Mouse (Mus musculus) urinary bladder, postnatal 25 days (tissue): ENCODE measurements at regions not wholly inside any gene's neighbourhood (a gene's known extent, or its start where the extent isn't known, plus 50 kb on each side); places are given as distances from the start of the nearest gene placed in this dataset.

Source experiments
- DNase-seq: peaks from one replicate; pipeline ENCODE4 v3.0.0; 2022; ENCODE audit warnings: low spot score

DNA sequence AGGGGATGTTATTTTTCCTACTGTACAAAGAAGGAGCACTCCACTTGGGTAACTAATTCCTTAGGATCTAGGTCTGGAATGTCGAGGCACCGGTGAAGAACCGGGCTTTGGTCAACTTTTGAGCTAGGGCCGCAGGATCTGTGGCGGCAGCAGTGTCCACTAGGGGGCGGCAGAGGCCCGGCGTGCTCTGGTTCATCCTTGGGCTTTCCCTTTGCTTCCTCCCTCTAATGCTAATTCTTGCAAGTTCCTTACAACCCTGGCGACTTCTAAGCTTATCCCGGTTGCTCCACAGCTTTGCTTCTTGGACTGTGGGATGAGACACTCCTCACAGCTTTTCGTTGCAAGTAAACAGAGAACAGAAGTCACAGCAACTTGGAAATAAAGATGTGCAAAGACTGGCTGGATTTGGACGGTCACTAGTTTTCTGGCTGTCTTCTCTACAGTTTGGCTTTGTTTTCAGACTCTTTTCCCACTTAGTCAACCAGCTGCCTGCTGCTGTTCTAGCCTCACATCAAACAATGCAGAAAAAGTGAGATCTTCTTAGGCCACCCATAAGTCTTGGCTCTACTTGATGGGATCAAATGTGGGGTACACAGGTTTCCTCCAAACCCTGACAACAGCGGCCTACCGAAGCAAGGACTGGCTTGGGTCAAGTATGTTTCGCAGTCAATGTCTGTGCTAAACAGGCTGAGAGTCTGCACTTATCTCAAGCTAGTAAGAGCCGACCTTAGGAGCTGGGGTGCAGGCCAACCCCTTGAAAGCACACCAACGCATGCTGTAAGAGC is 51.2 kb upstream of the Tmem72 start:
- DNase-seq: peak; percentile 88

DNA sequence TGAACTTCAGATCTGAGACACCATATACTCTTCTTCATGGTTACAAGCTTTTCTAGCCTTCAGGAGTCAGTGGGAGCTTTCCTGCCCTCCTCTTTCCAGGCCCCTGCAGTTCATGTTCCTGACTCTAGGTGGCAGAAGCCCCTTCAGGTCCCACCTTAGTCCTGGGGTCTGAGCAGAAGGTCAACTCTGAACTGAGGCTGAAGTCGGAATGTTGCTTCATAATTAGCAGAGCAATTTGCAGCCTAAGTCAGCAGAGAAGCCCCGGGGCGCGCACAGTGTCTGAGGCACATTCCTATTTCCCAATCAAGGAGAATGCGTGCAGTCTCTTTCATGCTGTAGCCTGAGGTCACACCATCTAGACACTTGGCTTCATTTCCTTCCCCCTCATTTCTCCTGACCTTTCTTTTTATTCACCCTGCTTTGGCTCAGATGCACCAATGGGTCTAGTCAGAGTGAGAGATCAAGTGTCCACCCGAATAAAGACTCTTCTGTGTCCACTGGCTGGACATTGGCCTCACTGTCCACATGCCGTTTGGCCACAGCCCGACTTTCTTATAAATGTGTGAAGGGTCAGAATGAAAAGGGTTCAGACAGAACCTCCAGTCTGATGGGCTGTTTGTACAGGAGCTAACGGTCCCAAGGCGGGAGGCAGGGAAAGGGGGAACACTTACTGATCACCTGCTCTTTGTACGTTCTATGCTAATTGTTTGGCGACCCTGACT is 58.4 kb upstream of the Tmem72 start:
- DNase-seq: peak; percentile 25

DNA sequence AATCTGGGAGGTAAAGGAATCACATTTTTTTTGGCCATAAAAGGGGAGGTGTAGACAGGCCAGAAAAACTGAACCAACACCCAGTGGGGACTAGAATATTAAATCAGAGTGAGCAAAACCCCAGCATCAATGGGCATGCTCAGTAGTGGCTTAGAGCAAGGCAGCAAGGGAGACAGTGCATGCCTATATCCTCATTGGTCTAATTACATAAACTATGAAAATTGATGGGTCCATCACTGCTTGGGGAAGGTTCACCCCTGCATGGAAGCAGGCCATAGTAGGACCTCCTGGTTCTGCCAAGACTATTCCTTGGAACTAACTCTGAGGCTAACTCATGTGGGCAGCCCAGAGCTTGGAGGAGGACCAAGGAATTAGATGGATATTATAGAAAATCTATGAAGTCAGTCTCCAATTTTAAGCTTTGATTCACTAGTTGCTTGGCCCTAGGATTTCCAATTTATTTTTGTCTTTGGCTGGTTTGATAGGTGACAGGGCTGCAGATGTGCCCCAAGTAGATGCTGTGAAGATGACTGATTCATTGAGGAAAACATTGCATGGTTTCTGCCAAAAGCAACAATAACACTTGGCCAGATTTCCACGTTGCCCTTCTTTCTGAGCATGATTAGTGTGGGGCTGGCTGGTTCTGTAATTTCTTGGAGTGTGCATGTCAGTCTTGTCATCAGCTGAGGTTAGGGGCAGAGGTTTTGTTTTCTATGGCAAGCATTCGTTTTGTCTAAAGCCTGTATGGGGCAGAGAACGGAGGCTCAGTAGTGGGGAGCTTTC is 70.0 kb upstream of the Tmem72 start:
- no peak for DNase-seq

DNA sequence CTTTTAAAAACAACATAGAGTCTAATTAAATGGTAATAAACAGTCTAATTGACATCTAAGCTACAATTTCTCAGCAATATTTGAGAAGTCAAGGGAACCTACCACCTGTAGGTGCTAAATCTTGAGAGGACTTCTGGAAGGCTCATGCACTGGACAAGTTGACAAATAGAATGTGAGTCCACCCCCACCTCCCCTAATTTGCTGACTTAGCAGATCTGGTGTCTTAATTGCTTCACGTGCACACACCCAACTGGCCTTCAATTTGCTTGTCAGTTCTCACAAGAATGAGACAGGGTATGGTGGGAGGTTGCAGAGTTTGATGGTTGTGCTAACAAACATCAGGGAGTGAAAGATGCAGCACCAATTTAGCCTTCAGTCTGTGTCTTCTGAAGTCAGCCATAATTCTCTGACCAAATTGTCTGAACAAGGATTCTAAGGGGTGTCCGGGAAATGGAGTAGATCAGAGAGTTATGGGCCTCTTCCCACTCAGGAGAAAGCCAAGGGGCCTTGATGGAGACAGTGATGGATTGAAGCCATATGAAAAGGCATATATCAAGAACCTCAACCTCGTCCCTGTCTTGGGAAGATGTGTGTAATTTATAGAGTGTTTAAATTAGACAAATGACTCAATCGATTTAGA is 76.7 kb upstream of the Tmem72 start:
- DNase-seq: no peak

DNA sequence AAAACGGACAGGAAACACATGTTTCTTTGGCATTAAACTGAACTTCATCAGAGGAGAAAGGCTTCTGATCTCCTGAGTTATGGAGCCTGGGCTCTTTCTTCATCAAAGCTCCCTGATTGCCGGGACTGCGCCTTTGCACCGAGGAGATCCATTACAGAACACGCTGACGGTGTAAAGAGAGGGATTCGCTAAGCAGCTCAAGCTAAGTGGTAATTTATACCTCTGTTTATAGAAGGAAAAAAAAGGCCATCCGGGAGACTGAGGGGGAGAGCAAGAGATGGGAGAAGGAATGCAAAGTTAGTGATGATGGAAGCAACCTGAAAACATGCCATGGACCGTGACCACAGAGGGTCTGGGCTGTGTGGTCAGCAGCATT is 77.2 kb upstream of the Tmem72 start:
- DNase-seq: no peak

DNA sequence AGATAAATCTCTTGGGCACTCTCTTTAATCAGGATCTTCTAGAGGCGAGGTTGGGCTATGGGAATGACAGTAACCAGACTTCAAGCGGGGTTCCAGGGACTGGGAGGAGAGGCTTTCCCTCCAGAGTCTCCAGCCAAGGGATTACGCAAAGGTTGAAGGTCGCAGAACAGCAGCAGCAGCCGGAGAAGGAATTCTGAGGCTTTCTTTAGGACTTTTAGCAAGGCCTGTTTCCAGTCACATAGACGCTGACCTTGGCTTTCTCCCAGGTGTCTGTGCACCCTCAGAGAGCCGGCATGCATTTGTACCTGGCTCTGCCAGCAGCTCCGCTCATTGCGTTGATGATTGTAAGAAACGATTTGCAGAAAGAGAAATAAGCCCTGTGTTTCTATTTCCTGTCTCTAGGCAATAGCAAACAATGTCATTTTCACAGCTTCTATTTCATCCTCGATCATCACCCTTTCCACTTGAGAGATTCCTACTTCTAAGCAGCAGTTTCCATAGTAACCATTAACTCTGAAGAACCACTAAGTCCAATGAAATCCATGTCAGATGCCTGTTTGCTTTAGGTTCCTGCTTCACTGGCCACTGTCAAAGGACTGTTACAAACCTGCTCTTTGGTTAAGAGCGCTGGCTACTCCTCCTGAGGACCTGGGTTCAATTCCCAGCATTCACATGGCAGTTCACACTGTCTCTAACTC is 104.7 kb upstream of the Tmem72 start:
- peak; percentile 25 for DNase-seq

DNA sequence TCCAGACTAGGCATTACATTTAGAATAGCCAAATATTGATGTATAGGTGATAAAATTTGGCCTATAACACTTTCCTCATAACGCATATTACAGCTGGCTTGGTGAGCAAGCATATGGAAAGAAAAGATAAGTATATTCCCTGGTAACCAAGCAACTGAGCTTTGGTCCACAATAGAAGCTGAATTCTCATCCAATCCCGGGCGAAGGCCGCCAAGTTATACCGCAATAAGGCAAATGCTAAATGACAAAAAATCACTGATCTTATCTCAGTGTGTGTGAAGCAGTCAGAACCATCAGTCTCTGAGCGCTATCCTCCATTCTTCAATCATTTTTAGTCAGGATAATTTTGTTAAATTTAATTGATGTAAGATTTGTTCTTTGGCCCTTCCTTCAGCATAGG is 105.9 kb upstream of the Tmem72 start:
- no peak for DNase-seq

DNA sequence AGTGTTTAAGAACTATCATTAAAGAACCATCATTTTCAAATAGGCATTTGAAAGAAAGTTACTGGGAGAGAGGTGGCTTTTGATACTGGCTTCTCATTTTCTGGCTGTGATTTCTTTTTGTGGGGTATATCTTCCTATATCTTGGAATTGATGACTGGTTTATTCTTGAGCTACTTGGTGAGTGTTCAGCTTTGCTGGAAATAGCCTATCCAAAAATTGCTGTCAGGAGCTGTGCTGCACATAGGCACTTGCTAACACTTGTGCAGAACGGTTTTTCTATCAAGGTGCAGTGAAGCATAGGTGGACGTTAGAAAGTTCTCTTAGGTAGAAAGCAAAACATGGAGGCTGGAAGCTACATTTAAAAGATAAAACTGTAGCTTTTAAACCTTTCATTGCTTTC is 108.9 kb upstream of the Tmem72 start:
- no peak for DNase-seq

DNA sequence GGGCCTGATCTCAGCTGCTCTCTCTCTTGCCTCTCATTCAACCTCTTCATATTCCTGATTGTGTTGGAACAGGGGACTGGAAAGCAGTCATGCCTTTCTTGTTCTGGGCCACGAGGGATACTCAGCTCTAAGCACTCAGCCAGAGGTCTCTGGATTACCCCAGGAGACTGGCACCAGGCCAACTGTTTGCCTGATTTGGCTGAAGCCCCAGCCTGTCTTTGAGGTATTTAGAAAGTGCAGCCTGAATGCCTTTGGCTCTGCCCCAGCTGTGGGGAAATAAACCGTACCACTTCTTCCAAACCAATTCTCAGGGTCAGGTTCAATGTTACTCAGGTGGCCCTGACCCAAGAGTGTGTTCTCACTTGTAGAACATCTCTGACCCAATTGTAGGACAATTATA is 112.6 kb upstream of the Tmem72 start:
- DNase-seq: peak; percentile 40

DNA sequence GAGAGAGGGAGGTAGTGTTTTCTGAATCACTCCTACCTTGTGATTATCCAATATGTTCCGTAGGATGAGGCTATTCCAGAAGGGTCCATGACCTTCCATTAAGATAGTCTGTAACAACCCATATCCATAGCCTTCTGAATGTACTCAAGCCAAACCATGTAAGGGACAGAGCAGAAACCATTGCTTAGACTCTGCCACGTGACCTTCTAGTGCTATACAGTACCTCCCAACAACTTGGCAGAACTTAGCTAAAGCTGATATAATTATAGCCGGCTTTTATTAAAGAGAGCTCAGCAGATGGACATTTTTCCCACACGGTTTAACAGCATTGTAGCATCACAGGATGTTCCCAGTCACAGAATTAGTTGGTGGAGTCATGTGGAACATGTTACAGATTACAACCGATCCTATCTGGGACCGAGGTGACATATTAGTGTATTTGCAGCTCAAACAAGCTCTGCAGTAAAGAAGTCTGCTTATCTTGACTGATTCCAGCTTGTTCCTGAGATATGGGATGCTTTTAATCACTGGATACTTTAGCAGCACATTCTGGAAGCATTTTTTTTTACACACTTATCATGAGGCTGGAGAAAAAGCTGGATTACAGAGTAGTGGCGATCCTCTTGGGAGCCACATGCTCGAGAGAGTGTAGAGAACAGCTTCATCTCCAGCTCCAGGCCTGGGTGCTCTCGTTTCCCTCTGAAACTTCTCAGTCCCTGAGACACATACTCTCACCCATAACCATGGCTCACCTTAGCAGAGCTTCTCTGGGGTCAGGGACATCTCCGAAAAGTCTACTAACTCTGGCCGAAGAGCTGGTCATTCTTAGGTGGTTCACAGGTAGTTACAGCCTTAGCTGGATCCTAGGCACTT is 129.5 kb upstream of the Tmem72 start:
- no peak for DNase-seq

DNA sequence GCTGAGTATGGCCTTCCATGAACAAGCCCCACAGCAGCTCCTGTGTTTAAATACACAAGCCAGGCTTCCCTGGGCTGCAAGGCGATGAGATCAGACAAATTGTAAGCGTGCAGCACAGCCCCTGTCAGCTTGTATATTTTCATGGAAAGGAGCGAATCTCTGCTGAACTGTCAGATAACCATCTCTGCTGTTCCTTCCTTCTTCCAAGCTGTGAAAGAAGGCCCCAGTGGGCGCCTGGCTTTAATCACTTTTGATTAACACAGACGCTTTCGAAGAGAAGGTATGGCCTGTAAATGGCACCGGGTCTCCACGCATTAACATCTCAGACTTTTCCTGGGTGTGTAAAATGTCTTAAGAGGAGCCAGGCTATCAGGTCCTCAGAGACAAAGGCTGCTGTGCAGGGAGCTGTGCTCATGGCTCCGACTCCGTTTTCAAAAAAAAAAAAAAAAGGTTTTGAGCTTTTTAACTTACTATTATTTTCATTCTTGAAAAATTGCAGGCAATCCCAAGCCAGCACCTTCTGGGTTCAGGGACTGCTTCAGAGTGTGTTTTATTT is 131.9 kb upstream of the Tmem72 start:
- no peak for DNase-seq

DNA sequence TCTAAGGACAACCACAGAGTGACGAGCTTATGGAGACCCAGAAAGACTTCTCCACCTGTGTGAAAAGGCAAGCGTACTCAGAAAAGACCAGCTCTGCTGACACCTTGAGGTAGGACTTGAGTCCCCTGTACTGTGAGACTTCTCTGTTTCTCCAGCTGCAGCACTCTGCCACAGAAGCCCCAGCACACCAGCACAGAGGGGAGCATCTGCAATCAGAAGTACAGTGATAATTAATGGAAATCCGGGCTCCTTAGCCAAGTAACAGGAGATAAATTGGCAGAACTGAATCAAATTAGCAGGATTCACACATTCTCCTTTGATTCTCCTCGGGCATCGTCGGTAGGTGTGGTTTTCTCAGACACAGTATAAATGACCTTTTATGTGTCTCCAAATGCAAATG is 137.3 kb upstream of the Tmem72 start:
- no peak for DNase-seq

DNA sequence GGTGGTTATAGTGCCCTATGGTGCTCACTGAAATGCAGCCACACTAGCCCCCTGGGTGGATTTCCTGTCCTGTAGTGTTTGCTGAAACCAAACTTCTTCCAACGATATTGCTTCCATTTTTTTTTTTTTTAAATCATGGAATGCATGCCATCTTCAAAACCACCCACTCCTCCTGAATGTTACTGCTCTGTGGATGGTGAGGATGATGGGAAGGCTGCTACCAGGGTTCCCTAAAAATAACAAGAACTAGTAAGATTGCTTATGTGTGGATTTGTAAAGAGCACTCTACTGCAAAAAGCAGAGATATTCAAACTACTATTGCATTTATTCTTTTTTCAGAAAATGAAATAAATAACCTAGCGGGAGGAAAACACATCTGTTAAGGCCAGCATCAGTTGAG is 139.4 kb upstream of the Tmem72 start:
- no peak for DNase-seq

DNA sequence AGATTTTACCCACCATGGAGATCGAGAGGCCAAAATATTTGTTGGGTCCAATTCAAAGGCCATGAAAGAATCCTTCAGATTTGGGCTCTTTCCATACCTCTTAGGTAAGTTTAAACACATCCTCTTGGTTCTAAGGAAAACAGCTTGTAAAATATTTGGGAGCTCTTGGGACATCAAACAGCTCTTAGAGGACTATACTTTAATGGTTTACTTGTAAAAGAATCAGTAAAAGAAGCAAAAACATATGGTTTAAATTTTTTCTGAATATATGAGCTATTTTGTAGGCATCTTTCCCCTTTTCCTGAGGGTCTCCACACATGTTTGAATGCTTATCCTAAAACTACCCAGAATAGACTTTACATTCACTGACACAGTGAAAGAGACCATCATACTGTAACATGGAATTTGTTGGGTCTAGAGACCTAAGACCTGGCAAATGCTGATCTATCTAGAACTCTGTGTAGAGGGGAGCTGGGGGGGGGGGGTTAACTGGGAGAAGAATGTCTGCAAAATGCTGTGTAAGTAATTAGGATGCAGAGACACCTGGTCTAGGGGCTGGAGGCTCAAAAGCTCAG is 140.3 kb upstream of the Tmem72 start:
- DNase-seq: no peak

DNA sequence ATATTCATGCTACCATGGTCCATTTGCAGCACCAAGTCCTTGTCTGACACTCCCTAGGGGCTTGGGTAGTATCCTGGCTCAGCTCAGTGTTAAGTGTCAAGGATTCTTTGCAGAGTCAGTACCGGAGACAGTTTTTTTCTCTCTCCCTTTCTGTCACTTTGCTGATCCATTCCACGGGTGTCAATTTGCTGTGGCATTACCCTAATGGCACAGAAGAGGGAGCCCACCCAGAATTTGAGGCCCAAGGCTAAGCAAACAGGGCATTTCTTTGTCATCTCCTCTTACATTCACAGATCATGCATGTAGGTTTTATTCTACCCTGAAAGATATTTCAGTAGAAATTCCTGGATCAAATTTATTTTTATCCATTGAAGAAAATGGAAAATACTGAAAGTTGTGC is 146.4 kb upstream of the Tmem72 start:
- no peak for DNase-seq

DNA sequence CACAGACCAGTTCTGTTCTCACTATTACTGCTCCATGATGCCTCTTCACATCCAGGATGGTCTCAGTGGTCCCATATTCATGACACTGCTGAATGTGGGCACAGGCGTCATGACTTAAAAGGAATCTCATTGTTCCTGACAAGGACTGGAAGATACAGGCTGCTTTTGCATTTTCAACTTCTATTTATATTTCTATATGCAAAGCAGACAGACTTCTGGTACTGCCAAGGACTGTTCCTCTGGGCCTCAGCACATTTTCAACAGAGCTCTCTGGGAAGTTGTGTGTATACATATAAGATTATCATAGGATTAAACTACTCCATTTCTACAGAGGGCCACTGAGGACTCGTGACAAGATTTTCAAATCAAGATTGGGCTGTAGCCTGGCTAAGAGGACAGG is 146.9 kb upstream of the Tmem72 start:
- no peak for DNase-seq

DNA sequence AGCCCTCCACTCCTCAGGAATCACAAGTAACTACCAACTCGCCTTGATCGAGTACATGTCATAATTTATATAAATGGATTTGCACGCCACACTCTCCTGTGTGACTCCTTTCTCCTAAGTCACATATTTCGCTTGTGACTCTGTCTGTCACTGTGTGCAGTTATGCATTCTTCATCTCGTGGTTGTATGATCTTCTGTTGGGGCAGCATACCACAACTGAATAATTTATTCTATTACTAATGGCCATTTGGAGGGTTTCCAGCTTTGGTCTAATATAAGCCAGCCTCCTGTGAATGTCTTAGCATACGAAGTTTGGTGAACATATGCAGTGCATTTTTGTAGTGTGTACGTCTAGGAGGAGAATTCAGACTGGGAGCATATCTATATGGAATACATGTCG is 176.6 kb upstream of the Tmem72 start:
- no peak for DNase-seq

DNA sequence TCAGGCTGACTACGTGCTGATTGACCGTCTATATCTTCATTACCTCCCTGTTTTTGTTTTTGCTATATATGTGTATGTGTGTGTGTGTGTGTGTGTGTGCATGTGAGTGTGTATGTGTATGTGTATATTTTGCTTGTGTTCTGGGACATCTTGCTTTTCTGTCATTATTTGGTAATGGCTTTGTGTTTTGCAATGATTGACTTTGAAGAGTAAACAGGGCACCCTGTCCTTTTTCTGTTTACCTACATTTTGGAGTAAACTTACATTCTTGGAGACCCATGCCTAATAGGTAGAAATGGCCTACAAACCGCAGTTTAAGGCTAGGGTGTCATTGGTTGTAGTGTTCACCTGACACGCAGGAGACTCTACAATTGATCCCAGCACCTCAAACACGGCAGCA is 177.5 kb upstream of the Tmem72 start:
- DNase-seq: no peak

DNA sequence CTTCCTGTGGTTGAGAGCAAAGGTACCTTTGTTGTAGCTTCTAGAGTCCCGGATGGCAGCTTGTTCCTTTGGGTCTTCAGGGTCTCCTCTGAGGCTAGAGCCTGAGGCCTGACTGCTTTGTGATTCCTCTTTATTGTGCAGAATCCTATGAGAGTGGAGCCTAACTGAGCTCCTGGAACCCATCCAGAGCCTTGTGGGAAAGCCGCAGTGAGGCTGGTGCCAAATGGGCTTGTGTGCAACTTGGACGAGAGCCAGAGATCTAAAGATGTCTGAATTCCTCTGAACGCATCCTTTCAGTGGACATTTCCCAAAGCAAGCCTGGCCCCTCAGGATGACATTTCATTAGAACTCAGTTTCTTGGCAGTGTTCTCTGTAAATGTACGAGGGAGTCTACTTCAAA is 178.4 kb upstream of the Tmem72 start:
- DNase-seq: no peak

DNA sequence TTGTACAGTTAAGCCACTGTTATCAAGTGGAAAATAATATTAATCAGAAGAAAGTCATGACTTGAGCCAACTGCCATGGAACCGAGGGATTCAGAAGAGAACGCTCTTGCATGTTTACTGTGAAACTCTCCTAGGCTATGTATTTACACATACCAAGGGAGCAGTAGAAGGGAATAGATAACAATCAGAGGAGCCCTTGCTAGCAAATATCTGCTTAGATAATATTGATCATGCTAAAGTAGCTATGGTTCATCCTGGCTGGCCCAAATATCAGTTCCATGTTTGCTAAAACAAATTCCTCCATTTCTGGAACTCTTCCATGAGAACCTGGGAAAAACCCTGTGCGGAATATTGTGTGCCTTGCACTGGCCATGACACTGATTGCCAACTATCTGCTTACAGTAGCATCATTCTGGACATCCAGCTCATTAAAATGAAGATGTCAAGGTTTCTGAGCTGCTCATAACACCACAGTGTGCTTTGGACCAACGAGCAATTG is 179.5 kb upstream of the Tmem72 start:
- DNase-seq: no peak
